Mouse (Mus musculus): Measurements from ENCODE around the gene Rnf208.
A peak's percentile ranks its signal among the peaks of the same experiment; 100 is the strongest.
"Not testable (repeated sequence)": the region's sequence is repeated elsewhere in the genome, so short reads cannot be mapped to it uniquely, and the experiment has no call there.

The Rnf208 gene

GRCm38 (mm10) chr2:25246183-25247072 lies 4.4 kb downstream of the Rnf208 start, which contains the start of gene AL732309.1:
Gene AL732309.1, minus strand, starts transcription at chr2:25246863.
- DNase-seq, result peak; percentile 60

GRCm38 (mm10) chr2:25252331-25252730 lies 10.3 kb downstream of the Rnf208 start:
- DNase-seq, result peak; percentile 51

GRCm38 (mm10) chr2:25255284-25255779 lies 13.3 kb downstream of the Rnf208 start, which contains the start of gene Tmem203:
Gene Tmem203, plus strand, starts transcription at chr2:25255439.
- DNase-seq, result peak; percentile 87

GRCm38 (mm10) chr2:25256443-25257109 lies 14.5 kb downstream of the Rnf208 start:
- peak; percentile 64 for DNase-seq

- not testable (repeated sequence) for DNase-seq
These were observed 15.2 kb downstream of the Rnf208 start for GRCm38 (mm10) chr2:25257250-25257649.

- no peak for DNase-seq
These were observed 16.8 kb downstream of the Rnf208 start for GRCm38 (mm10) chr2:25258887-25259286.

GRCm38 (mm10) chr2:25261870-25262269 lies 19.8 kb downstream of the Rnf208 start:
- no peak for DNase-seq

- DNase-seq, result peak; percentile 99
These were observed 20.3 kb downstream of the Rnf208 start, which contains the start of gene Tprn for GRCm38 (mm10) chr2:25262291-25262767. Gene Tprn, plus strand, starts transcription at chr2:25262618.

- peak; percentile 40 for DNase-seq
These were observed 21.0 kb downstream of the Rnf208 start for GRCm38 (mm10) chr2:25262795-25263622.

- DNase-seq, result no peak
These were observed 21.7 kb downstream of the Rnf208 start for GRCm38 (mm10) chr2:25263623-25264285.

GRCm38 (mm10) chr2:25264286-25264660 lies 22.2 kb downstream of the Rnf208 start:
- no peak for DNase-seq

GRCm38 (mm10) chr2:25264851-25265250 lies 22.8 kb downstream of the Rnf208 start:
- peak; percentile 94 for DNase-seq

GRCm38 (mm10) chr2:25265897-25266656 lies 24.0 kb downstream of the Rnf208 start:
- peak; percentile 61 for DNase-seq

- DNase-seq, result peak; percentile 79
These were observed 24.7 kb downstream of the Rnf208 start for GRCm38 (mm10) chr2:25266720-25267119.

- no peak for DNase-seq
These were observed 25.2 kb downstream of the Rnf208 start for GRCm38 (mm10) chr2:25267241-25267640.

GRCm38 (mm10) chr2:25267746-25268309 lies 25.8 kb downstream of the Rnf208 start:
- DNase-seq, result no peak

GRCm38 (mm10) chr2:25271827-25272511 lies 29.9 kb downstream of the Rnf208 start, which contains the start of the genes Ssna1 and Anapc2:
Gene Ssna1, minus strand, starts transcription at chr2:25272438.
Gene Anapc2, plus strand, starts transcription at chr2:25272478.
- DNase-seq, result peak; percentile 98

- DNase-seq, result no peak
These were observed 30.5 kb downstream of the Rnf208 start for GRCm38 (mm10) chr2:25272515-25272914.

- DNase-seq, result no peak
These were observed 31.0 kb downstream of the Rnf208 start for GRCm38 (mm10) chr2:25273010-25273409.

Measured in kidney, adult 9 months (tissue).